Comparison of ENCODE assay signal across 25 mouse cellular contexts in the genomic region with DNA sequence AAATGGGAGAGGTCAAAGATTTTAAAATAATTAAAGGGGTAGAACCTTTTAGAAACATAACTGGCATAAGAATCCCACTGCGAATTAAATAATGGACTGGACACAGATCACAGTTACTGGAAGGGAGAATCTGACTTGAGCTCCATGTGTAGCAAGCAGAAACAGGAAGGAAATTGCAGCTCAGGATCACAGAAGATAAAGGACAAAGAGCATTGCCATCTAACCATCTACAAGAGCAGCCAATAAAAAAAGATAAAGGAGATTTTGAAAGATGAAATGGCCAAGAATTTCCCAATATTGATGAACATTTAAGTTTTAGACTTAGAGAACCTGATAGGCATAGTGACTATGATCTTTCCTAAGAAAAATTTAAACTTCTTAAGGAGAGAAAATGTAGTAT.
"Had no signal": no experiment of that assay in that cellular context is flagged by ENCODE, and none has a peak within 500 bp of the region (broad histone marks: within the 10 kb centered on the region; RNA-seq: fewer than 3 reads in every experiment).

No protein-coding gene starts in this region.

- DNase-seq: gastrocnemius, postnatal 14 days; heart, adult 11 months; heart, adult 2 months; heart, postnatal 10 days; heart, postnatal 4 days; kidney, adult 18-20 months; kidney, adult 8-10 months; kidney, postnatal 10 days; kidney, postnatal 25 days; kidney, postnatal 4 days; liver; liver, embryonic 13.5 days had no signal

- ATAC-seq: hindbrain, embryonic 16.5 days; inflammation-experienced regulatory T-cells, adult 6 months; intestine, embryonic 15.5 days; intestine, postnatal 0 days had no signal

- H3K27me3 ChIP-seq: heart, embryonic 12.5 days; hindbrain, embryonic 12.5 days; intestine, embryonic 15.5 days; limb, embryonic 12.5 days; liver, embryonic 13.5 days; liver, embryonic 15.5 days had no signal

- H3K36me3 ChIP-seq: heart, embryonic 12.5 days; hindbrain, embryonic 10.5 days; hindbrain, embryonic 12.5 days; intestine, embryonic 15.5 days; limb, embryonic 10.5 days; limb, embryonic 12.5 days; liver, embryonic 13.5 days; liver, embryonic 15.5 days had no signal

- H3K4me3 ChIP-seq: heart, adult 2 months; heart, embryonic 12.5 days; hindbrain, embryonic 10.5 days; hindbrain, embryonic 12.5 days; intestine, embryonic 15.5 days; layer of hippocampus, adult 2 months; left cerebral cortex, adult 2 months; limb, embryonic 10.5 days; limb, embryonic 12.5 days; liver, embryonic 13.5 days; liver, embryonic 15.5 days had no signal

- H3K27ac ChIP-seq: heart, adult 2 months; hindbrain, embryonic 10.5 days; hindbrain, embryonic 12.5 days; hindbrain, embryonic 14.5 days; intestine, embryonic 15.5 days; layer of hippocampus, adult 2 months; left cerebral cortex, adult 2 months; limb, embryonic 10.5 days; limb, embryonic 12.5 days; liver, embryonic 13.5 days; liver, embryonic 15.5 days had no signal

- H3K4me1 ChIP-seq: heart, embryonic 12.5 days; hindbrain, embryonic 10.5 days; hindbrain, embryonic 12.5 days; intestine, embryonic 15.5 days; limb, embryonic 10.5 days; limb, embryonic 12.5 days; liver, embryonic 13.5 days; liver, embryonic 15.5 days had no signal

- H3K9me3 ChIP-seq: heart, embryonic 12.5 days; hindbrain, embryonic 10.5 days; hindbrain, embryonic 12.5 days; intestine, embryonic 15.5 days; limb, embryonic 10.5 days; limb, embryonic 12.5 days; liver, embryonic 13.5 days; liver, embryonic 15.5 days had no signal
